Mouse (Mus musculus): ENCODE results near the gene Scamp4. TPM values are rescaled to one million over a fixed set of nuclear protein-coding genes. Genes with fewer than 3 reads are reported as not detected.
A peak's percentile ranks its signal among the peaks of the same experiment; 100 is the strongest.

Scamp4 gene
- total and polyA plus RNA-seq, 3 experiments, result 18.5 to 89.9 (median 33.2) TPM

DNA sequence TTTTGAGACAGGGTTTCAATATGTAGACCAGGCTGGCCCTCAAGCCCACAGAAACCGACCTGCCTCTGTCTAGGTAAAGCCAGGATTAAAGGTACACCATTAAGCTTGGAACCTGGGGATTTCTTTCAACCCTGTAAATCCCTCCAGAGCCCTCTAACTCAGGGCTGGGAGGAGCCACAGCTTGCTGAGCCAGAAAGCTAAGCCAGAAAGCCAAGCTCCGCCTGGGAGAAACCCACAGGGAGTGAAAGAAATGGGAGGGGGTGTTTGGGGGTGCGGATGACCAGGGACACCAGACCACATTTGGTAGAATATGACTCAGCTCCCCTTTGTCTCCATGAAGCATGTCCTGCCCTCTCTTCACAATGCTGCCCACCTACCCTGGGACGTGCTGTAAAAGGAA, 6.4 kb upstream of the Scamp4 start:
- no peaks in the 10 kb centered on the region for H3K27me3 ChIP-seq (replicated peaks)
- H3K27ac ChIP-seq (ENCODE audit: insufficient read depth, low read depth), result no peak overlapping the region
- TF ChIP-seq MAX (IDR thresholded peaks at IDR 0.05; ENCODE audit: low read length), result no peak
- TF ChIP-seq HCFC1 (IDR thresholded peaks at IDR 0.05; ENCODE audit: low read depth, low read length), result no peak
- TF ChIP-seq SMC3 (IDR thresholded peaks at IDR 0.05; ENCODE audit: low read depth, low read length), result no peak
- TF ChIP-seq GABPA (IDR thresholded peaks at IDR 0.05; ENCODE audit: insufficient replicate concordance, low read depth, low read length), result no peak
- TF ChIP-seq USF1 (IDR thresholded peaks at IDR 0.05; ENCODE audit: low read depth, low read length), result no peak
- TF ChIP-seq MAFK (IDR thresholded peaks at IDR 0.05; ENCODE audit: insufficient replicate concordance, low read length), result no peak
- no peak overlapping the region for H3K4me2 ChIP-seq (ENCODE audit: insufficient read depth, low read depth, poor library complexity, severe bottlenecking)
- H3K4me3 ChIP-seq (replicated peaks in 1 of 3; ENCODE audit: low read depth in 2 of 3, low read length in 2 of 3, poor library complexity in 1 of 3), result no peak overlapping the region
- no peaks in the 10 kb centered on the region for H3K4me1 ChIP-seq (ENCODE audit: control insufficient read depth in 1 of 2, insufficient read depth in 2 of 2)
- H3K79me2 ChIP-seq (replicated peaks; ENCODE audit: control insufficient read depth, extremely low read depth, insufficient read depth, poor library complexity, severe bottlenecking), result no peaks in the 10 kb centered on the region
- H3K36me3 ChIP-seq (replicated peaks in 1 of 2; ENCODE audit: control insufficient read depth in 1 of 2, insufficient read depth in 1 of 2, low read length in 1 of 2), result no peaks in the 10 kb centered on the region
- no peak overlapping the region for H3K9ac ChIP-seq (ENCODE audit: insufficient read depth, low read depth)
- DNase-seq (ENCODE audit: extremely low read depth), result no peak
- in situ Hi-C loops (cut with MboI; ENCODE audit: low pct_ligation_motif_present, low pct_unique_long_range_greater_than_20kb, low sequenced_read_pairs), result no loop called here
- dilution Hi-C loops (cut with MboI; ENCODE audit: extremely low pct_ligation_motif_present, extremely low pct_unique_long_range_greater_than_20kb, low sequenced_read_pairs), result no loop called here
- no peaks in the 10 kb centered on the region for H3K9me3 ChIP-seq (replicated peaks; ENCODE audit: low read length)

DNA sequence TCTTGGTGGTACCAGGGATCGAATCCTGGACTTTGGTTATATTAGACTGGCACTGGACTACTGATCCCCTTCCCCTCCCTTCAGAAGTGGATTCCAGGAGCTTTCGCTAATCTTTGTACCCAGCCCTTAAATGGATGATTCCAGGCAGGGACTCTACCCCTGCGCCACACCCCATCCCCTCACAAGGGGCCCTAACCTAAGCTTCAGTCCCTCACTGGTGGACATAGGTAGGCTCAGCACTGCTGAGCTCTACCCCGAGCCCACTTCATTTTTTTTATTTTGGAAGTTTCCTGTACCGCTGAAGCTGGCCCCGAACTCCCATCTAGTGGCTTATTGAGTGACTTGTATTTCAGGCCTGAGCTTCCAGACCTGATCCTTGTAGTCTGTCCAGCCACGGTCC, 692 bp downstream of the Scamp4 start:
- Histone ChIP-seq H3K9ac (ENCODE audit: insufficient read depth, low read depth) (peak overlapping the region; percentile 95), H3K4me1 (ENCODE audit: control insufficient read depth in 1 of 2, insufficient read depth in 2 of 2) (peaks cover 15 to 32% of the 10 kb centered on the region in 2 experiments), H3K4me2 (ENCODE audit: insufficient read depth, low read depth, poor library complexity, severe bottlenecking) (peak overlapping the region; percentile 92), H3K79me2 (replicated peaks; ENCODE audit: control insufficient read depth, extremely low read depth, insufficient read depth, poor library complexity, severe bottlenecking) (peaks cover 35% of the 10 kb centered on the region), H3K9me3 (replicated peaks; ENCODE audit: low read length) (no peaks in the 10 kb centered on the region), H3K27ac (ENCODE audit: insufficient read depth, low read depth) (peak overlapping the region; percentile 43), H3K27me3 (replicated peaks) (no peaks in the 10 kb centered on the region), H3K36me3 (replicated peaks in 1 of 2; ENCODE audit: control insufficient read depth in 1 of 2, insufficient read depth in 1 of 2, low read length in 1 of 2) (peaks cover 27 to 40% of the 10 kb centered on the region in 2 experiments), H3K4me3 (replicated peaks in 1 of 3; ENCODE audit: low read depth in 2 of 3, low read length in 2 of 3, poor library complexity in 1 of 3) (peak overlapping the region; percentile 60 to 92 (median 89))
- DNase-seq (ENCODE audit: extremely low read depth), result no peak
- in situ Hi-C loops (cut with MboI; ENCODE audit: low pct_ligation_motif_present, low pct_unique_long_range_greater_than_20kb, low sequenced_read_pairs) (no loop called here), dilution Hi-C loops (cut with MboI; ENCODE audit: extremely low pct_ligation_motif_present, extremely low pct_unique_long_range_greater_than_20kb, low sequenced_read_pairs) (no loop called here)
- no peak for TF ChIP-seq ZMIZ1 (IDR thresholded peaks at IDR 0.05; ENCODE audit: low read depth, low read length)
- no peak for TF ChIP-seq KAT2A (IDR thresholded peaks at IDR 0.05; ENCODE audit: insufficient replicate concordance, low read length)
- TF ChIP-seq JUND (conservative IDR thresholded peaks at IDR 0.05; ENCODE audit: low read depth, low read length), result no peak
- no peak for TF ChIP-seq ZC3H11A (IDR thresholded peaks at IDR 0.05; ENCODE audit: low read depth, low read length)
- no peak for TF ChIP-seq RCOR1 (conservative IDR thresholded peaks at IDR 0.05; ENCODE audit: low read depth, low read length)
- TF ChIP-seq UBTF (IDR thresholded peaks at IDR 0.05; ENCODE audit: low read depth, low read length), result no peak
- TF ChIP-seq RAD21 (IDR thresholded peaks at IDR 0.05; ENCODE audit: low read depth, low read length), result no peak
- TF ChIP-seq POLR2AphosphoS2 (IDR thresholded peaks at IDR 0.05; ENCODE audit: low read depth, low read length), result no peak
- TF ChIP-seq HCFC1 (IDR thresholded peaks at IDR 0.05; ENCODE audit: low read depth, low read length), result no peak
- TF ChIP-seq GABPA (IDR thresholded peaks at IDR 0.05; ENCODE audit: insufficient replicate concordance, low read depth, low read length), result no peak
- TF ChIP-seq IRF4 (IDR thresholded peaks at IDR 0.05; ENCODE audit: low read depth, low read length), result no peak
- TF ChIP-seq MAFK (IDR thresholded peaks at IDR 0.05; ENCODE audit: insufficient replicate concordance, low read length), result no peak
- no peak for TF ChIP-seq SIN3A (IDR thresholded peaks at IDR 0.05; ENCODE audit: low read length)
- no peak for TF ChIP-seq ELF1 (IDR thresholded peaks at IDR 0.05; ENCODE audit: low read depth, low read length)
- no peak for TF ChIP-seq NELFE (IDR thresholded peaks at IDR 0.05; ENCODE audit: low read depth, low read length)
- TF ChIP-seq MXI1 (IDR thresholded peaks at IDR 0.05; ENCODE audit: low read depth, low read length), result no peak
- no peak for TF ChIP-seq SMC3 (IDR thresholded peaks at IDR 0.05; ENCODE audit: low read depth, low read length)
